Mouse (Mus musculus) lung, postnatal 0 days (tissue): ENCODE results near the gene Tpcn1. TPM values are rescaled to one million over a fixed set of nuclear protein-coding genes. Genes with fewer than 3 reads are reported as not detected.

Source experiments
- ATAC-seq: fragments of 200-750 bp; cut with Nextera tagmentation; 2 replicates; pipeline ENCODE4 v1.8.0; 2017; ENCODE audit warnings: moderate library complexity
- DNase-seq: peaks from one replicate; pipeline ENCODE4 v3.0.0-alpha.2; 2016; ENCODE audit warnings: low spot score
- H3K27ac ChIP-seq: fragments of 300-500 bp; sonication (generic); 2 replicates; pipeline ENCODE4 v1.5.1; 2014; ENCODE audit warnings: antibody characterized with exemption, mild to moderate bottlenecking, low read length, mixed read lengths
- H3K27me3 ChIP-seq: fragments of 300-500 bp; sonication (generic); replicated peaks from 2 replicates; pipeline ENCODE4 v1.6.1; 2014; ENCODE audit warnings: low read length, mixed read lengths; ENCODE audit not compliant: insufficient read depth
- H3K36me3 ChIP-seq: fragments of 300-500 bp; sonication (generic); 2 replicates; pipeline ENCODE4 v1.6.1; 2014; ENCODE audit warnings: low read length, mixed read lengths; ENCODE audit not compliant: insufficient read depth
- H3K4me1 ChIP-seq: fragments of 300-500 bp; sonication (generic); 2 replicates; pipeline ENCODE4 v1.6.1; 2014; ENCODE audit warnings: antibody characterized with exemption, low read depth, low read length, mixed read lengths; ENCODE audit not compliant: insufficient read depth
- H3K4me2 ChIP-seq: fragments of 300-500 bp; sonication (generic); replicated peaks from 2 replicates; pipeline ENCODE4 v1.6.1; 2014; ENCODE audit warnings: low read depth, mild to moderate bottlenecking, low read length, moderate library complexity, mixed read lengths
- H3K4me3 ChIP-seq: fragments of 300-500 bp; sonication (generic); 2 replicates; pipeline ENCODE4 v1.5.1; 2014; ENCODE audit warnings: low read depth, low read length
- H3K9ac ChIP-seq: fragments of 300-500 bp; sonication (generic); replicated peaks from 2 replicates; pipeline ENCODE4 v1.6.1; 2014; ENCODE audit warnings: low read depth, mild to moderate bottlenecking
- H3K9me3 ChIP-seq: fragments of 300-500 bp; sonication (generic); 2 replicates; pipeline ENCODE4 v1.6.1; 2016; ENCODE audit warnings: low read length, mixed read lengths
- CTCF ChIP-seq: IDR thresholded peaks from 2 replicates; pipeline ENCODE4 v1.5.1; 2016; ENCODE audit warnings: antibody characterized with exemption, mild to moderate bottlenecking
- EP300 ChIP-seq: IDR thresholded peaks from 2 replicates; pipeline ENCODE4 v1.6.1; 2016; ENCODE audit warnings: antibody characterized with exemption, mild to moderate bottlenecking, control low read depth
- WGBS: fragments of 180-500 bp; shearing (Covaris S2); extraction: QIAGEN DNeasy Blood & Tissue Kit; methylation state at CpG from one replicate; pipeline ENCODE4 v1.1.7; 2014; 5-methylcytosine and 5-hydroxymethylcytosine counted together
- polyA plus RNA-seq: library from polyadenylated mRNA; unstranded; fragments of >200 nt; fragmentation: Nextera tagmentation; extraction: Ambion mirVana; gene quantifications from 2 replicates; pipeline ENCODE4 v1.2.1, GENCODE M21; 2015

Gene Tpcn1
- polyA plus RNA-seq, 1 experiment from 2014 or later = 17.5 TPM

DNA sequence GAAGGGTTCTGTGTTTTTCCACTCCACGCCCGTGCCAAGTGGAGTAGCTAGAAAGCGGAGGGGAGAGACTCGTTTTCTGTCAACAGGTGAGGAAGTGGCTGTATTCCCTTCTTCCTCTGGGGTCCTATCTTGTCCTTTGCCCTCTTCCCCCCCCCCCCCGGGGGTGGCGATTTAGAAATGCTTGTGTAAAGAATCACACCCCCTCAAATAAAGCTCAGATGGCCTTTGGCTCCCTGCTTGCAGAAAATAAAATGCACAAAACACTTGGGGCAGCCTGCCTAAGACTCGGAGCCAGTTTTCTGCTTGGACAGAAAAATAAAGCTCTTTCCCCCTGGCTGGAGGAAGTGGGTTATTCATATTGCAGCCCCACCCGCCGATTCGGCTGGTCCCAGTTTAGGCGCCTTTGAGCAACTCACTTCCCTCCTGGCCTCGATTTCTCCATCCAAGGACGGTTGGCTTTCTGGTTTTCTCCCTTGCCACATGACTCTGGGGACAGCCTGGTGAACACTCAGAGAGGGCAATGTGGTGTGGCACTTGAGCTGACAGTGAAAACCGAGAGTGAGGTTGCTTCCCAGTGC lies 76.7 kb downstream of the Tpcn1 start:
- DNase-seq (peak; percentile 55), ATAC-seq (no peak)
- H3K27ac ChIP-seq = peak overlapping the region; percentile 71
- H3K9ac ChIP-seq = peak overlapping the region; percentile 43
- 10% methylated on average over 14 of the region's 14 CpGs for WGBS
- peak overlapping the region; percentile 70 for H3K4me2 ChIP-seq
- H3K4me3 ChIP-seq = peak overlapping the region; percentile 55
- peak; percentile 3; the same call in 1 of the 2 replicates for TF ChIP-seq CTCF
- no peak for TF ChIP-seq EP300
- no peaks in the 10 kb centered on the region for H3K36me3 ChIP-seq
- no peaks in the 10 kb centered on the region for H3K27me3 ChIP-seq
- H3K4me1 ChIP-seq = peaks cover 6% of the 10 kb centered on the region
- no peaks in the 10 kb centered on the region for H3K9me3 ChIP-seq

DNA sequence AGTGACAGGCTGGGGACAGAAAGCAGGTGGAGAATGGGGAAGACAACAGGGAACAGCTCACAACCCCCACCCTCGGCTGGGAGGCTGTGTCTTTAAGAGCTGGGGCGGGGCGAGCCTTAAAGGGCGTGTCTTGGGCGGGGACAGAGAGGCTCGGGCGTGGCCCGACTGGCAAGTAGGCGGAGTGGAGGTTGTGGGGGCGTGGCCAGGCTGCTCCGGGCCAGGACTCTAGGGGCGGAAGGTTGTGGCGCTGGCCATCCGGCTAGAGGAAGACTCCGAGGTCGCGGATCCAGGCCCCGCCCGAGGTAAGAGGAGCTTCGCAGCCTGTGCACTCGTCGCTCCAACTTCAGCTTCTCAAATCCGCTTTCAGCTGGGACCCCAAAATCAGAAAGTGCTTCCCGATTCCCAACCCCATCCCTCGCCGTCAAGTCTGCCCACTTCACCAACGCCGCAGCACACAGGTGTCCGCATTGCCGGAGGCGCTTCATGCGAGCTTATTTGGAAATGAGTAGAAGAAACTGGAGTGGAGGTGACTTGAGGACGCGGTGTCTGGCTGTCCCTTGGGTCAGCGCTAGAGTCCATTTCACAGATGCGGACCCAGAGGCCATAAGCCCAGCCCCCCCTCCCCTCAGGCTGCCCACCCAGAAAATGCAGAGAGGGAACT lies 77.4 kb downstream of the Tpcn1 start, which contains the start of gene Slc8b1:
Slc8b1 (plus strand) TSS at position 187 of the 661 bp plus-strand sequence.
- DNase-seq = peak; percentile 97
- H3K4me1 ChIP-seq = peaks cover 6% of the 10 kb centered on the region
- H3K36me3 ChIP-seq = no peaks in the 10 kb centered on the region
- H3K27me3 ChIP-seq = no peaks in the 10 kb centered on the region
- H3K9ac ChIP-seq = peak within 1 kb of the TSS; percentile 43
- no peaks in the 10 kb centered on the region for H3K9me3 ChIP-seq
- peak; percentile 96 for ATAC-seq
- TF ChIP-seq CTCF (no peak), EP300 (no peak)
- H3K27ac ChIP-seq = peak within 1 kb of the TSS; percentile 71
- under 1% methylated on average over 36 of the region's 36 CpGs for WGBS
- H3K4me3 ChIP-seq = peak within 1 kb of the TSS; percentile 55
- peak within 1 kb of the TSS; percentile 70 for H3K4me2 ChIP-seq

DNA sequence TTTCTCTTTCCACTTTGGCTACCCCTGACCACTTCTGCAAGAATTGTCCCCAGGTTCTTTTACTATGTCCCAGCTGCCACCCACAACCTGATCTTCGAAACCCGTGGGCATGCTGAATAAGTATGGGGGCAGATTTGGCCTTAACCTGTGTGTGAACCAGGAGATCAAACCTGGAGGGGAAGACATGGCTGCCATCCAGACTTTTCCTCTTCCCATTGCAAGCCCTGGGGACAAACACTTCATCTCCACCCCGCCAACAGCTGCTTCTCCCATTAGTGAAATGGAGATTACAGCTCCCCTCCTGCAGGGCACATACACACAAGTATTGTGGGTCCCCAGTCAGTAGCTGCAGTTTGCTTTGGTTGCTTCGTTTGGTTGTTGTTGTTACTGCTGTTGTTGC lies 81.2 kb downstream of the Tpcn1 start:
- TF ChIP-seq EP300 = no peak
- no peaks in the 10 kb centered on the region for H3K9me3 ChIP-seq
- no peak overlapping the region for H3K4me2 ChIP-seq
- ATAC-seq (no peak), DNase-seq (peak; percentile 24)
- no peak overlapping the region for H3K9ac ChIP-seq
- WGBS = 52% methylated on average over 4 of the region's 4 CpGs
- H3K4me3 ChIP-seq = no peak overlapping the region
- peaks cover 12% of the 10 kb centered on the region for H3K4me1 ChIP-seq
- H3K27ac ChIP-seq = no peak overlapping the region
- no peaks in the 10 kb centered on the region for H3K27me3 ChIP-seq
- H3K36me3 ChIP-seq = no peaks in the 10 kb centered on the region

- H3K4me3 ChIP-seq = no peak overlapping the region
- H3K27ac ChIP-seq = no peak overlapping the region
- no peak overlapping the region for H3K9ac ChIP-seq
- H3K4me1 ChIP-seq = peaks cover 8% of the 10 kb centered on the region; the same call in 1 of the 2 replicates
- ATAC-seq (no peak), DNase-seq (peak; percentile 67)
- TF ChIP-seq EP300 (no peak), CTCF (peak; percentile 32)
- H3K36me3 ChIP-seq = no peaks in the 10 kb centered on the region
- H3K4me2 ChIP-seq = no peak overlapping the region
- H3K9me3 ChIP-seq = no peaks in the 10 kb centered on the region
- 30% methylated on average over 9 of the region's 9 CpGs for WGBS
- no peaks in the 10 kb centered on the region for H3K27me3 ChIP-seq
Measured at GRCm38 (mm10) chr5:120506490-120506889, 82.0 kb downstream of the Tpcn1 start.

DNA sequence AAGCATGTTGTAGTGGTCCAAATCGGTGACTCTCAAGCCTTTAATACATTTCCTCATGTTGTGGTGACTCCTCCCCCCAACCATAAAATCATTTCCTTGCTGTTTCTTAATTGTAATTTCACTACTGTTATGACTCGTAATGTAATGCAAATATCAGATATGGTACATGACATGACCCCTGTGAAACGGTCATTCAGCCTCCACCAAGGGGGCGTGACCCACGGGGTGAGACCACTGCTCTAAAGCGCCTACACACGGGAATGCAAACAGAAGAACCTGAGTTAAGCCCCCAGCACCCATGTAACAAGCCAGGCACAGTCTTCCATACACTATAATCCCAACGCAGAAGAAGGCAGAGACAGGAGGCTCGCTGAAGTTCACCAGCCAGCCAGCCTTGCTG lies 82.7 kb downstream of the Tpcn1 start:
- H3K4me1 ChIP-seq = peaks cover 6% of the 10 kb centered on the region; the same call in 1 of the 2 replicates
- WGBS = 59% methylated on average over 9 of the region's 9 CpGs
- H3K27me3 ChIP-seq = no peaks in the 10 kb centered on the region
- TF ChIP-seq EP300 (no peak), CTCF (no peak)
- no peak overlapping the region for H3K4me3 ChIP-seq
- no peak for ATAC-seq
- H3K27ac ChIP-seq = no peak overlapping the region
- no peak overlapping the region for H3K9ac ChIP-seq
- no peak overlapping the region for H3K4me2 ChIP-seq
- DNase-seq = no peak
- no peaks in the 10 kb centered on the region for H3K9me3 ChIP-seq
- no peaks in the 10 kb centered on the region for H3K36me3 ChIP-seq

- ATAC-seq (peak; percentile 45), DNase-seq (peak; percentile 79)
- H3K27ac ChIP-seq = no peak overlapping the region
- peak; percentile 98 for TF ChIP-seq CTCF
- no peak for TF ChIP-seq EP300
- no peaks in the 10 kb centered on the region for H3K9me3 ChIP-seq
- H3K27me3 ChIP-seq = no peaks in the 10 kb centered on the region
- no peak overlapping the region for H3K9ac ChIP-seq
- H3K4me3 ChIP-seq = no peak overlapping the region
- peaks cover 6% of the 10 kb centered on the region; the same call in 1 of the 2 replicates for H3K4me1 ChIP-seq
- WGBS = 20% methylated on average over 16 of the region's 16 CpGs
- no peak overlapping the region for H3K4me2 ChIP-seq
- H3K36me3 ChIP-seq = no peaks in the 10 kb centered on the region
Measured at GRCm38 (mm10) chr5:120505368-120505767, 83.1 kb downstream of the Tpcn1 start.
